Mouse (Mus musculus) heart, embryonic 12.5 days (tissue): ENCODE measurements around the gene Dennd6b. TPM values are rescaled to one million over a fixed set of nuclear protein-coding genes. Genes with fewer than 3 reads are reported as not detected.

Source experiments
- ATAC-seq: fragments of 200-750 bp; cut with Nextera tagmentation; 2 replicates; pipeline ENCODE4 v1.8.0; 2017; ENCODE audit warnings: moderate TSS enrichment, moderate library complexity; ENCODE audit not compliant: insufficient number of reproducible peaks, low FRiP score
- H3K27ac ChIP-seq: fragments of 300-500 bp; sonication (generic); 2 replicates; pipeline ENCODE4 v1.5.1; 2016; ENCODE audit warnings: mild to moderate bottlenecking, moderate library complexity; ENCODE audit not compliant: poor library complexity, severe bottlenecking
- H3K27me3 ChIP-seq: fragments of 300-500 bp; sonication (generic); replicated peaks from 2 replicates; pipeline ENCODE4 v1.6.1; 2016; ENCODE audit warnings: mild to moderate bottlenecking, moderate library complexity
- H3K36me3 ChIP-seq: fragments of 300-500 bp; sonication (generic); 2 replicates; pipeline ENCODE4 v1.6.1; 2016; ENCODE audit warnings: mild to moderate bottlenecking, moderate library complexity
- H3K4me1 ChIP-seq: fragments of 300-500 bp; sonication (generic); replicated peaks from 2 replicates; pipeline ENCODE4 v1.6.1; 2016; ENCODE audit warnings: mild to moderate bottlenecking
- H3K4me2 ChIP-seq: fragments of 300-500 bp; sonication (generic); 2 replicates; pipeline ENCODE4 v1.6.1; 2016; ENCODE audit warnings: mild to moderate bottlenecking, moderate library complexity
- H3K4me3 ChIP-seq: fragments of 300-500 bp; sonication (generic); 2 replicates; pipeline ENCODE4 v1.5.1; 2016; ENCODE audit warnings: mild to moderate bottlenecking
- H3K9ac ChIP-seq: fragments of 300-500 bp; sonication (generic); 2 replicates; pipeline ENCODE4 v1.6.1; 2016; ENCODE audit warnings: mild to moderate bottlenecking, moderate library complexity
- H3K9me3 ChIP-seq: fragments of 300-500 bp; sonication (generic); replicated peaks from 2 replicates; pipeline ENCODE4 v1.6.1; 2016; ENCODE audit warnings: mild to moderate bottlenecking, moderate library complexity
- WGBS: fragments of 180-500 bp; shearing (Covaris S2); methylation state at CpG from one replicate; pipeline ENCODE4 v1.1.7; 2016; 5-methylcytosine and 5-hydroxymethylcytosine counted together
- polyA plus RNA-seq: library from polyadenylated mRNA; unstranded; fragments of >200 nt; fragmentation: Nextera tagmentation; extraction: Ambion mirVana; gene quantifications from 2 replicates; pipeline ENCODE4 v1.2.1, GENCODE M21; 2016

The Dennd6b gene
- polyA plus RNA-seq, 1 experiment from 2014 or later = 19.9 TPM

- Histone ChIP-seq H3K9me3 (no peaks in the 10 kb centered on the region), H3K4me2 (peak within 1 kb of the TSS; percentile 97), H3K4me1 (peaks cover 29% of the 10 kb centered on the region), H3K9ac (peak within 1 kb of the TSS; percentile 95), H3K27ac (peak within 1 kb of the TSS; percentile 94), H3K36me3 (peaks cover 6% of the 10 kb centered on the region), H3K27me3 (no peaks in the 10 kb centered on the region), H3K4me3 (peak within 1 kb of the TSS; percentile 97)
- WGBS = 3% methylated on average over 56 of the region's 73 CpGs
- ATAC-seq = peak; percentile 87
Measured at GRCm38 (mm10) chr15:89210915-89211715, 14.8 kb upstream of the Dennd6b start, which contains the start of gene Ppp6r2. TSS of gene Ppp6r2 (plus strand) at chr15:89211553.

GRCm38 (mm10) chr15:89209886-89210761, 13.8 kb upstream of the Dennd6b start:
- Histone ChIP-seq H3K27ac (peak overlapping the region; percentile 94), H3K4me3 (peak overlapping the region; percentile 50), H3K9ac (peak overlapping the region; percentile 61), H3K9me3 (no peaks in the 10 kb centered on the region), H3K36me3 (no peaks in the 10 kb centered on the region), H3K4me2 (peak overlapping the region; percentile 74), H3K4me1 (peaks cover 22% of the 10 kb centered on the region), H3K27me3 (no peaks in the 10 kb centered on the region)
- WGBS = 15% methylated on average over 22 of the region's 22 CpGs
- no peak for ATAC-seq

GRCm38 (mm10) chr15:89207457-89207856, 11.2 kb upstream of the Dennd6b start:
- H3K9me3 ChIP-seq = peaks cover 13% of the 10 kb centered on the region
- no peak overlapping the region for H3K9ac ChIP-seq
- peaks cover 5% of the 10 kb centered on the region for H3K4me1 ChIP-seq
- no peaks in the 10 kb centered on the region for H3K27me3 ChIP-seq
- WGBS = 86% methylated on average over 4 of the region's 4 CpGs
- H3K4me3 ChIP-seq = no peak overlapping the region
- H3K36me3 ChIP-seq = no peaks in the 10 kb centered on the region
- no peak overlapping the region for H3K4me2 ChIP-seq
- no peak overlapping the region for H3K27ac ChIP-seq
- no peak for ATAC-seq

GRCm38 (mm10) chr15:89197056-89197455, 760 bp upstream of the Dennd6b start:
- Histone ChIP-seq H3K27me3 (no peaks in the 10 kb centered on the region), H3K9ac (peak overlapping the region; percentile 93; the same call in 1 of the 2 replicates), H3K36me3 (no peaks in the 10 kb centered on the region), H3K9me3 (0 out of 2 replicates have a peak, but pooled peaks cover 4% of the 10 kb centered on the region), H3K4me2 (peak overlapping the region; percentile 80), H3K27ac (peak overlapping the region; percentile 97; the same call in 1 of the 2 replicates), H3K4me3 (peak overlapping the region; percentile 78), H3K4me1 (peaks cover 15% of the 10 kb centered on the region)
- no peak for ATAC-seq
- 71% methylated on average over 15 of the region's 15 CpGs for WGBS

GRCm38 (mm10) chr15:89195690-89196312, 495 bp downstream of the Dennd6b start:
- peaks cover 15% of the 10 kb centered on the region for H3K4me1 ChIP-seq
- no peaks in the 10 kb centered on the region for H3K27me3 ChIP-seq
- under 1% methylated on average over 24 of the region's 25 CpGs for WGBS
- no peaks in the 10 kb centered on the region; the same call in 1 of the 2 replicates for H3K36me3 ChIP-seq
- H3K9me3 ChIP-seq = no peaks in the 10 kb centered on the region
- peak overlapping the region; percentile 78 for H3K4me3 ChIP-seq
- H3K27ac ChIP-seq = peak overlapping the region; percentile 97
- peak overlapping the region; percentile 80 for H3K4me2 ChIP-seq
- H3K9ac ChIP-seq = peak overlapping the region; percentile 93
- peak; percentile 96 for ATAC-seq

- Histone ChIP-seq H3K4me2 (peak overlapping the region; percentile 80), H3K9me3 (no peaks in the 10 kb centered on the region)
- ATAC-seq = no peak; the same call in 1 of the 2 replicates
Measured at GRCm38 (mm10) chr15:89195261-89195681, 1.0 kb downstream of the Dennd6b start.

GRCm38 (mm10) chr15:89184937-89185227, 11.4 kb downstream of the Dennd6b start:
- H3K4me1 ChIP-seq = peaks cover 20% of the 10 kb centered on the region
- no peak overlapping the region for H3K4me3 ChIP-seq
- no peak overlapping the region for H3K4me2 ChIP-seq
- H3K9me3 ChIP-seq = no peaks in the 10 kb centered on the region
- H3K9ac ChIP-seq = no peak overlapping the region
- WGBS = 83% methylated on average over 5 of the region's 5 CpGs
- H3K36me3 ChIP-seq = peaks cover 30% of the 10 kb centered on the region; the same call in 1 of the 2 replicates
- ATAC-seq = no peak
- H3K27me3 ChIP-seq = no peaks in the 10 kb centered on the region
- H3K27ac ChIP-seq = no peak overlapping the region

More at GRCm38 (mm10) chr15:89195261-89195681, 1.0 kb downstream of the Dennd6b start:
- peak overlapping the region; percentile 78 for H3K4me3 ChIP-seq
- H3K9ac ChIP-seq = peak overlapping the region; percentile 93
- H3K27ac ChIP-seq = peak overlapping the region; percentile 97
- WGBS = 24% methylated on average over 6 of the region's 6 CpGs
- H3K4me1 ChIP-seq = peaks cover 15% of the 10 kb centered on the region
- no peaks in the 10 kb centered on the region; the same call in 1 of the 2 replicates for H3K36me3 ChIP-seq
- no peaks in the 10 kb centered on the region for H3K27me3 ChIP-seq

GRCm38 (mm10) chr15:89184141-89184936, 12.0 kb downstream of the Dennd6b start:
- no peak overlapping the region for H3K4me3 ChIP-seq
- WGBS = 71% methylated on average over 5 of the region's 5 CpGs
- peaks cover 25% of the 10 kb centered on the region for H3K4me1 ChIP-seq
- H3K4me2 ChIP-seq = no peak overlapping the region
- H3K9ac ChIP-seq = no peak overlapping the region
- ATAC-seq = no peak
- peaks cover 29% of the 10 kb centered on the region; the same call in 1 of the 2 replicates for H3K36me3 ChIP-seq
- no peak overlapping the region for H3K27ac ChIP-seq
- H3K9me3 ChIP-seq = no peaks in the 10 kb centered on the region
- no peaks in the 10 kb centered on the region for H3K27me3 ChIP-seq

- peak overlapping the region; percentile 50 for H3K9ac ChIP-seq
- no peak overlapping the region for H3K4me3 ChIP-seq
- no peak overlapping the region for H3K4me2 ChIP-seq
- H3K4me1 ChIP-seq = peaks cover 39% of the 10 kb centered on the region
- no peak for ATAC-seq
- 65% methylated on average over 5 of the region's 5 CpGs for WGBS
- peaks cover 21% of the 10 kb centered on the region; the same call in 1 of the 2 replicates for H3K36me3 ChIP-seq
- H3K9me3 ChIP-seq = no peaks in the 10 kb centered on the region
- H3K27me3 ChIP-seq = no peaks in the 10 kb centered on the region
- H3K27ac ChIP-seq = peak overlapping the region; percentile 74
Measured at GRCm38 (mm10) chr15:89182842-89183241, 13.5 kb downstream of the Dennd6b start.

GRCm38 (mm10) chr15:89182328-89182741, 14.0 kb downstream of the Dennd6b start:
- Histone ChIP-seq H3K4me1 (peaks cover 44% of the 10 kb centered on the region), H3K9me3 (no peaks in the 10 kb centered on the region), H3K4me2 (peak overlapping the region; percentile 85), H3K27me3 (no peaks in the 10 kb centered on the region), H3K9ac (peak overlapping the region; percentile 50), H3K27ac (peak overlapping the region; percentile 74), H3K36me3 (peaks cover 17% of the 10 kb centered on the region; the same call in 1 of the 2 replicates), H3K4me3 (no peak overlapping the region)
- WGBS = 22% methylated on average over 6 of the region's 6 CpGs
- no peak for ATAC-seq
